Mouse (Mus musculus) right cerebral cortex, postnatal 14 days (tissue): Measurements from ENCODE around the gene Camp.
"Not testable (repeated sequence)": the region's sequence is repeated elsewhere in the genome, so short reads cannot be mapped to it uniquely, and the experiment has no call there.

Source experiments
- DNase-seq: peaks from one replicate; pipeline ENCODE4 v3.0.0; 2022

Gene Camp

DNA sequence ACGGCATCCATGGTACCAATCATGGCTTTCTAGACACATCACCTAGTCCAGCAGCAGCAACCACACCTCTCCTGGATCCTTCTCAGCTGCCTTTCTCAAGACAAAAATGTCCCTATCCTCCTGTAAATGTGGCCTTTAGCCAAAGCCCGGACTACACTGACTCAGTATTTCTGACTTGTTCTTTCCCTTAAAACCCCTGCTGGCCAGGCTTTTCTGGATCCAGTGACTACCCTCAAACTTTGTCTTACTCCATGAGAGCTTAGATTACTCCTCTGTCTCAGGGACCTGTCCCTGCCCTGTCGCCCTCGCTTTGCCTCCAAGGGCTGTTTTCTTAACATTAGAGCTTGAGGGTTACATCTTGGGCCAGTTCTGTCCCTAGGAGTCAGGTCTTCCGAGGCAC, 682 bp upstream of the Camp start:
- DNase-seq: no peak

DNA sequence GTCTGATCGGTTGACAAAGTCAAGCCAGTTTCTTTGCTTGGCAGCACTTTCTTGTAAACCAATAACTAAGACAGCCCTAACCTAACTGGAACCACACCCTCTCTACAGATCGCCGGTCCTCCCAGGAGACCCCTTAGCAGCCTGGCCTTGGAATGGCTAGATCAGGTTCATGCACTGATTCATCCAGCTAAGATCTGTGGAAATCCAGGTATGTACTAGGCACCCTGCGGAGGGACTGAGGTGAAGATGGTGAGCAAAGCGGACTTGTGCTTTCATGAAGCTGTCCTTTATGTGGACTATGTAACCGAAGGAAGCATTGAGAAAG, 16.4 kb downstream of the Camp start:
- DNase-seq: no peak

DNA sequence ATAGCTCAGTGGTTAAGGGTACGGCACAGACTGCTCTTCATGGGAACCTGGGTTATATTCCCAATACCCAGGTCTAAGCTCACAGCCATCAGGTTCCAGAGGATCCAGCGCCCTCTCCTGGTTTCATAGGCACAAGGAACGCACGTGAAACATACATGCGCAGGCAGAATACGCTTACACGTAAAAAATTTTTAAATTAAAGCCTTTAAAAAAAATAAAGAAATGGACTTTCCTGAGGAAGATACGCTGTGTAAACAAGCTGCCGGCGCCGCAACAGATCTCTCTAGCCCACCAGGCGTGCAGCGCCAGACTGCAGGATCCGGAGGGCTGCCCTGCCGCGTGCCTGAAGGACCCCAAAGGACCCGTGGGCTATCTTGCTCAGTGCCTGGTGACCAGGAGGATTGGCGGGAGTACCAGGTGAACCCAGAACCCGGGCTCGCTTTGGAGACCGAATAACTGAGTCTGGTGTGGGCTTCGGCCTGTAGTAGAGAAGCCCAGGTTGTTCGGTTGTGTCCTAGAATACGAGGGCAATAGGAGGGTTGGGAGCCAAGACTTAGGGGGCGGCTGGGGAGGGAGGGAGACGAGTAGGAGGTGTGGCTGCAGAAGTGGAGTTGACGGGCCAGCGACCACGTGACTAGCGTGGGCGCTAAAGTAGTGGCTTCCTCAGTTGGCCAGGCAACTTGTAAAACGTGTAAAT, 16.9 kb downstream of the Camp start, which contains the start of gene Nme6:
Gene Nme6, plus strand, starts transcription at position 359 of the 697 bp plus-strand sequence.
- DNase-seq: peak; percentile 82

DNA sequence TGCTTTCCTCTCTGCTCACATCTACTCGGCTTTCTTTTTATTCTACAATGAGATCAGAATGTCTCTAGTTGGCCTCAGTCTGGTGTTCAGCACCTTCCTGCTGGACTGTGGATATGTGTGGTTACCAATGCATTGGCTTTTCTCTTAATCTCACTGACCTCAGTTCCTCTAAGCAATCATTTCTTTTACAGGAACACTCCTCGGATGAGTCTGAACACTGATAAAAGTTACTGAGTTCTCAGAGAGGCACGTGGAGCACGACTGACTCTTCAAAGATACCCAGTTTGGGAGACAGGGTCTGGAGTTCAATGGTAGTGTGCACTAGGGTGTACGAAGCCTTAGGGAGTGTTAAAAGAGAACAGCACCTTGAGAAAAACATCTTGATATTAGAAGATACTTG, 23.2 kb downstream of the Camp start:
- DNase-seq: no peak

- DNase-seq: no peak
Observed at GRCm38 (mm10) chr9:109825739-109826138, 23.7 kb downstream of the Camp start.

- no peak for DNase-seq
Observed at GRCm38 (mm10) chr9:109816341-109816740, 33.1 kb downstream of the Camp start.

GRCm38 (mm10) chr9:109813424-109813823, 36.0 kb downstream of the Camp start:
- DNase-seq: no peak

DNA sequence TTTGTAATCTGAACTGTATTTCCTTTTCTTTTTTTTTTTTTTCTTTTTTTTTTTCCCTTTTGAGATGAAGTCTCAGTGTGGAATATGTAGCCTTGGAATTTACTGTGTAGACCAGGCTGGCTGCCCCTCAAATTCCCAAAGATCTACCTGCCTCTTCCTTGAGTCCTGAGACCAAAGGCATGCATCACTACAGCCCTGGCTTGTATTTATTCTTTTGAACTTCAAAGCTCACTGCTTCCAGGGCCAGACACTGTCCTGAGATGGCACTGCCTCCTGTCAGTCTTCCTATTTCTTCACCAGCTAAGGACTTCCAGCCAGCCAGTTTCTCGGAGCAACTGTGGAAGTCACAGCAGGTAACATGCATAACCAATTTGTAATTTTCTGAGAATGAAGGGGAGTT, 37.4 kb downstream of the Camp start, which contains the start of gene Spink8:
Gene Spink8, plus strand, starts transcription at position 301 of the 400 bp plus-strand sequence.
- DNase-seq: no peak

- DNase-seq: no peak
Observed at GRCm38 (mm10) chr9:109807898-109808297, 41.5 kb downstream of the Camp start.

DNA sequence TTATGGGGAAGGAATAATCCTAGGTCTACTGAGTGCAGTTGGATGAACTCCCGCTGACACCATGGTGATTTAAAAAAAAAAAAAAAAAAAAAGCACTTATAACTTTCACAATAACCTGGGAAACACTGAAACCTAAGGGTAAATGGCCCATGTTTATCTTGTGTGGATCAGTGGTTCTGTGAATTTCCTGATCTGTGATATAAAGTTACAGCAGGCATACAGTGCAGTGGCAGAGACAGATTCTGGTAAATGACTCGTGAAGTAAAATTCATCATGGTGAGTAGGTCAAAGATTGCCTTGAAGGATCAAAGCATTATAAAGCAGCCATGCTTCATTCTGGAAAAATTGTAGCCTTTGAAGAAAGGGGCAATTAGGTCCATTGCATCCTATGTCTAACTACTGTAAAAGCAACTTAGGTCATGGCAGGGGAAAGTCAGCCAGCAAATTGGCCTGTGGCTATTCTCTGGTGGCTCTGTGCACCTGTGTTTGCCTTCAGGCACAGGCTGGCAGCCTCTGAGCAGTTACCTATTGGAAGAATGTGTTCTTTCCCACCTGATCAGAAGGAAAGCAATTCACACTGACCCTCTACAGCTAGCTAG, 42.6 kb downstream of the Camp start:
- DNase-seq: no peak

DNA sequence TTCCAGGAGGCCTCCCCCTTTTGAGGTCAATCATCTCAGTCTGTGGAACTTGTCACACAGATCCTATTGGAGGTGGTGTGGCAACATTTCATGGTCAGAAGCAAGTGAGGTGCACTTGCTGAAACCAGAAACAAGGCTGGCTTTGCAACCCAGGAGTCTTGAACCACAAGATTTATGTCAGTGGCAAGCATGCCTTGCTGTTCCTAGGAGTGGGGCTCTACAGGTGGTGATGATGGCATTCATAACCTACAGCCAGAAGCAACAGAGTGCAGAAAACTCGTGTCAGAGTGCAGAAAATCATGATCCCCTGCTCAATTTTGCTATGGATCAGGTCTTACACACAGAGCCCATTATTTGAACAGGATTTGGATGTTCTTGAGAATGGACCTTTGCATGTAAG, 43.2 kb downstream of the Camp start:
- no peak for DNase-seq

- not testable (repeated sequence) for DNase-seq
Observed at GRCm38 (mm10) chr9:109805596-109805995, 43.8 kb downstream of the Camp start.

DNA sequence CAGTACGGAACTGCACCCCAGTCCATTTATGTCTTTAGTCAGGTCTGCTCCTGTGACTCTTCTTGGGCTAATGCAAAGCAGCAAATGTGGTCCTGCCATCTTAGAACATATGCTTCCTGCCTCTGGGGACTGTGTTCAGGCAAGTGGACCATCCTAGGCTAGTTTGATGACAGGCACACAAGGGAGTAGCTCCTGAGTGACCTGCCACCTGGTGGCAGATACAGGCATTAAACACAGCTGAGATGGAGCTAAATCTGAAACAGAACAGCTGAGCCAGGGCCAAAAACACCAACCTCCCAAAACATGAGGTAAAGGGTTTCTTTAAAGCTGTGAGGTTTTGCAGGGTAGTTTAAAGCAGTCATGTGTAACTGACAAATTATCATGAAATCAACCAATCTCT, 51.4 kb downstream of the Camp start:
- peak; percentile 20 for DNase-seq
